Mouse (Mus musculus): Measurements from ENCODE around the gene Olfr1316.

Olfr1316 gene

DNA sequence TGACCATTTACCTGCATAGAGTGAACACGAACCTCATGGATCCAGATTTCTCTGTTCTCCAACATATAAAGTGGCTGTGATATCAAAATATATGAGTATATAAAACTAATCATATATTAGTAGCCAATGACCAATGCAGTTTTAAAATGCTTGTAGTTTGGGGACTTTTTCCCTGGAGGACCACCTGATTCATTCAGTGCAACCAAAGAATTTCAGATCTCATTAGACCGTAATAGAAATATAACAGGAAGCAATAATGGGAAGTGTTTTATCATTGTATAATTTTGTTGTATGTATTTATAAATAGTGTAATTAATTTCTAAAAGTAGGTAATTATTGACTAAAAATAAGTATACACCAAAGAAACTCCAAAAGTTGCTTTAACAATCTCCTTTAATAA, at the start of gene Olfr1316:
Gene Olfr1316 (minus strand): TSS at position 101 of the 400 bp plus-strand sequence.
- DNase-seq (ENCODE audit: low spot score in 2 of 2) = no peak

- DNase-seq (ENCODE audit: low spot score in 2 of 2) = no peak
These were observed 19.1 kb upstream of the Olfr1316 start, which contains the start of gene Olfr1318 for GRCm38 (mm10) chr2:112153898-112154297. Gene Olfr1318, plus strand, starts transcription at chr2:112154198.

GRCm38 (mm10) chr2:112140029-112140428, 5.3 kb upstream of the Olfr1316 start, which contains the start of gene Olfr1317:
Gene Olfr1317, plus strand, starts transcription at chr2:112140329.
- DNase-seq (ENCODE audit: low spot score in 2 of 2) = no peak

DNA sequence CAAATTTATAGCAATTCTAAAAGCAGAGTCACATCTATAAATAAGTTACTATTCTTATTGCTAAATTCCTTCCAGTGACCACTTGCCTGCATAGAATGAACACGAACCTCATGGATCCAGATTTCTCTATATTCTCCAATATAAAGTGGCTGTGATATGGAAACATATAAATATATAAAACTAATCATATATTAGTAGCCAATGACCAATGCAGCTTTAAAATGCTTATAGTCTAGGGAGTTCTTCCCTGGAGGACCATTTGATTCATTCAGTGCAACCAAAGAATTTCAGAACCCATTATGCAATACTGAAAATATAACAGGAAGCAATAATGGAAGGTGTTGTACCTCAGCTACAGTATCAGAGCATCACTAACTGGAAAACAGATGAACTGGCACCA, 19.4 kb downstream of the Olfr1316 start, which contains the start of gene Olfr1315-ps1:
Gene Olfr1315-ps1 (minus strand): TSS at position 101 of the 400 bp plus-strand sequence.
- DNase-seq (ENCODE audit: low spot score in 2 of 2) = no peak

- no peak for DNase-seq (ENCODE audit: low spot score in 2 of 2)
These were observed 38.1 kb downstream of the Olfr1316 start, which contains the start of gene Olfr1314 for GRCm38 (mm10) chr2:112096681-112097080. Gene Olfr1314, minus strand, starts transcription at chr2:112096781.

GRCm38 (mm10) chr2:112077743-112078142, 57.0 kb downstream of the Olfr1316 start, which contains the start of gene Olfr1313:
Gene Olfr1313, minus strand, starts transcription at chr2:112077843.
- DNase-seq (ENCODE audit: low spot score in 2 of 2) = no peak
